Mouse (Mus musculus) heart, embryonic 12.5 days (tissue): Measurements from ENCODE around the gene Acox3. TPM values are rescaled to one million over a fixed set of nuclear protein-coding genes. Genes with fewer than 3 reads are reported as not detected.

Source experiments
- ATAC-seq: fragments of 200-750 bp; cut with Nextera tagmentation; 2 replicates; pipeline ENCODE4 v1.8.0; 2017; ENCODE audit warnings: moderate TSS enrichment, moderate library complexity; ENCODE audit not compliant: insufficient number of reproducible peaks, low FRiP score
- H3K27ac ChIP-seq: fragments of 300-500 bp; sonication (generic); 2 replicates; pipeline ENCODE4 v1.5.1; 2016; ENCODE audit warnings: mild to moderate bottlenecking, moderate library complexity; ENCODE audit not compliant: poor library complexity, severe bottlenecking
- H3K27me3 ChIP-seq: fragments of 300-500 bp; sonication (generic); replicated peaks from 2 replicates; pipeline ENCODE4 v1.6.1; 2016; ENCODE audit warnings: mild to moderate bottlenecking, moderate library complexity
- H3K36me3 ChIP-seq: fragments of 300-500 bp; sonication (generic); 2 replicates; pipeline ENCODE4 v1.6.1; 2016; ENCODE audit warnings: mild to moderate bottlenecking, moderate library complexity
- H3K4me1 ChIP-seq: fragments of 300-500 bp; sonication (generic); replicated peaks from 2 replicates; pipeline ENCODE4 v1.6.1; 2016; ENCODE audit warnings: mild to moderate bottlenecking
- H3K4me2 ChIP-seq: fragments of 300-500 bp; sonication (generic); 2 replicates; pipeline ENCODE4 v1.6.1; 2016; ENCODE audit warnings: mild to moderate bottlenecking, moderate library complexity
- H3K4me3 ChIP-seq: fragments of 300-500 bp; sonication (generic); 2 replicates; pipeline ENCODE4 v1.5.1; 2016; ENCODE audit warnings: mild to moderate bottlenecking
- H3K9ac ChIP-seq: fragments of 300-500 bp; sonication (generic); 2 replicates; pipeline ENCODE4 v1.6.1; 2016; ENCODE audit warnings: mild to moderate bottlenecking, moderate library complexity
- H3K9me3 ChIP-seq: fragments of 300-500 bp; sonication (generic); replicated peaks from 2 replicates; pipeline ENCODE4 v1.6.1; 2016; ENCODE audit warnings: mild to moderate bottlenecking, moderate library complexity
- WGBS: fragments of 180-500 bp; shearing (Covaris S2); methylation state at CpG from one replicate; pipeline ENCODE4 v1.1.7; 2016; 5-methylcytosine and 5-hydroxymethylcytosine counted together
- polyA plus RNA-seq: library from polyadenylated mRNA; unstranded; fragments of >200 nt; fragmentation: Nextera tagmentation; extraction: Ambion mirVana; gene quantifications from 2 replicates; pipeline ENCODE4 v1.2.1, GENCODE M21; 2016

The Acox3 gene
- polyA plus RNA-seq, 1 experiment from 2014 or later, result 12.4 TPM

DNA sequence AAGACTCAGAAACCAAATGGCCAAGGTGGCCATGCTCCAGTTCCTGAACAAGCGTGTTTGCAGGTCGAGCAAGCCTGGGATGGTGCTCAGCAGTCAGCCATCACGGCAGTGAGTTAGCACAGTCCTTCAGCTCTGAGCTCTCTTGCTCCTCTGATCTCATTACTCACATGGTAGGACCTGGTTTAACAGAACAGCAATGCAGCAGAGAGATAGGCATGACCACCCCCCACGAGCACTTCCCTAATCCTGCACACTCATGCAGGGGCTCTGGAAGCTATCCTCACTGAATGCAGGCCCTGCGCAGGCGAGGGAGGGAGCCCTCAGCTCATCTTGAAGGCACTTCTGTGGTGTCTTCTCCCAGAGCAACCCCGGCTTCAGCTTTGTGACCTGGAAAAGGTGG lies 26.4 kb upstream of the Acox3 start:
- 79% methylated on average over 7 of the region's 7 CpGs for WGBS
- Histone ChIP-seq H3K27me3 (no peaks in the 10 kb centered on the region), H3K4me3 (no peak overlapping the region), H3K9me3 (no peaks in the 10 kb centered on the region), H3K4me1 (peaks cover 32% of the 10 kb centered on the region), H3K27ac (no peak overlapping the region), H3K9ac (no peak overlapping the region), H3K4me2 (no peak overlapping the region), H3K36me3 (peaks cover 55% of the 10 kb centered on the region)
- no peak for ATAC-seq

DNA sequence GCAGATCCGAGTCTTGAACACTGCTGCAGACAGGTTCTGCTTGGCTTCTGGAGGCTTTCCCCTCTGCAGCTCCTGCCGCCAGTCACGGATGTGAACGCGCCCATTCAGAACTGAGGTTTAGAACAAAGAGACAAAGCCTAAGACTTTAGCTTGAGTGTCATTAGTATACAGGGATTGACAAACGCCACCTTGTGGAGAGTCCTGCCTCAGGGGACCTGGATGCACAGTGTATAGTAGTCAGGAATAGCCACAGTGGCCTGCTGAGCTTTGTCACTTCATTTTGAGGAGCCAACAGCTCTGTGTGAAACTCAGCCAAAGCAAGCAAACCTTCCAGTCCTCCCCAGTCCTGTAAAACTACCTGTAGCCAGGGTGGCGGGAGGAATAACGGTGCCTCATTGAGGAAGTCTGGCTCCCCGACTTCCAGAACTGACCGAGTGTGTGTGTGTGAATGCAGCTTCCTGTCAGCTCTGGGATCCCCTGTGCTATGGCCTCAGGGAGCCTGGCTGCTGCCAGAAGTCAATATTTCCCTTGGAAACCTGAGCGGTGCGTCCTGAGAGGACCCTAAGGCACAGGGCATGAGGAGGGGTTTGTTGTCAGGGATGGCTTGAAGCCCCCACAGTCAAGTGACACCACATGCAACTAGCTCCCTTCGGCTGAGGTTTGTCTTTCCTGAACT lies 24.8 kb upstream of the Acox3 start:
- Histone ChIP-seq H3K4me1 (peaks cover 45% of the 10 kb centered on the region), H3K27ac (peak overlapping the region; percentile 47; the same call in 1 of the 2 replicates), H3K4me3 (no peak overlapping the region), H3K9me3 (no peaks in the 10 kb centered on the region), H3K36me3 (peaks cover 72% of the 10 kb centered on the region), H3K4me2 (no peak overlapping the region), H3K9ac (no peak overlapping the region), H3K27me3 (no peaks in the 10 kb centered on the region)
- ATAC-seq, result no peak
- WGBS, result 73% methylated on average over 13 of the region's 13 CpGs

DNA sequence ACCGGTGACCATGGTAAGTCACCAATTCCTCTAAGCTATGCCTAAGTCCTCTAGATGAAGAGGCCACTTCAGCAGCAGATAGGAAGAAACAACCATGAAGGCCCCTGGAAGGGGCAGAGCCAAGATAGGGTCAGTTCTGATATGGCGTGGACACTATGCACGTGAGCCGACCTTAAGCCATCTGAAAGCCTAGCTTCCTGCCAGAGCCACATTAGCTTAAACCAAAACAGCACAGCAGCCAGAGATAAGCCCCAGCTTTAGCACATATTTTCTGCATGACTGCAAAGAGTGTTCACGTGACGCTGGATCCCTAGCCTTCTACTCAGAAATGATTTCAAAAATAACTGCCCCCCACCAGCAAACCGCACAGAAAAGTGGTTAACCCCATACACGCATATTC lies 23.4 kb upstream of the Acox3 start:
- Histone ChIP-seq H3K4me2 (peak overlapping the region; percentile 37), H3K4me3 (no peak overlapping the region), H3K27ac (peak overlapping the region; percentile 84), H3K27me3 (no peaks in the 10 kb centered on the region), H3K9ac (no peak overlapping the region), H3K36me3 (peaks cover 77% of the 10 kb centered on the region), H3K4me1 (peaks cover 46% of the 10 kb centered on the region), H3K9me3 (no peaks in the 10 kb centered on the region)
- WGBS, result 21% methylated on average over 8 of the region's 8 CpGs
- ATAC-seq, result peak; percentile 74

DNA sequence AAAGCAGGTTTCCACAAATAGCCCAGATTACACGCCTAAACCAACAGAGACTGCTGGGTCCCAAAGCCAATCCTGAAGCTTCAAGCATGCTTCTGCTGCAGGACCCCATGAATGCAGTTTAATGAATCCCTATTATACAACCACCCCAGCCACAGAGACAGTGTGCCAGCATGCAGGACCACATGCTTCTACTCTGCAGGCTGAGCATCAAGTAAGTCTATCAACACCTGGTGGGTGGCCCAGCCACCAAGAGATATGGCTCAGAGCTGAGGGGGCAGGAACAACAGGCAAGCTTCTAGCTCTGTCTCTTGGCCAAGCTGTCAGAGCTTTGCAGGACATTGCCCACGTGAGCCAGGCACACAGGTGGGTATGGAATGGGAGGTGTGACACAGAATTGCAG lies 20.2 kb upstream of the Acox3 start:
- no peak overlapping the region for H3K4me3 ChIP-seq
- no peak for ATAC-seq
- H3K9ac ChIP-seq, result no peak overlapping the region
- no peak overlapping the region for H3K4me2 ChIP-seq
- peaks cover 78% of the 10 kb centered on the region for H3K36me3 ChIP-seq
- H3K27me3 ChIP-seq, result no peaks in the 10 kb centered on the region
- peaks cover 43% of the 10 kb centered on the region for H3K4me1 ChIP-seq
- WGBS, result 67% methylated on average over 2 of the region's 2 CpGs
- H3K9me3 ChIP-seq, result no peaks in the 10 kb centered on the region
- H3K27ac ChIP-seq, result no peak overlapping the region

DNA sequence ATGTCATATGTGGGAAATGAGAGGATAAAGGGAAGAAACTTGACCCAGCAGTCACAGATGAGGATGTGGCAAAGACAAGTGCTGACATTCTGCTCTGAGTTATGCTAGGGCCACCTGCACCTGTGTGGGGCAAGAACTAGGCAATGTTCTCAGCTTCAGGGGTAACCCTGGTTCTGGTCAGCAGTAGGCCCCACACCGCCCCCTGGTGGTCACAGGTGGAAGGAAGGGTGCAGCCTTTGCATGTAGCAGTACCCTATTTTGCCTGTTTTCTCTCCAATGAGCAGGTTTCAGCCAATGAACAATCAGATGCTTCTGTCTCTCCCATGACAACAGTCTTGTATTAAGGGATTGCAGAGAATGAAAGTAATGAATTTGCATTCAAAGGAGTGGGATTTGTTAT lies 19.4 kb upstream of the Acox3 start:
- H3K4me2 ChIP-seq, result no peak overlapping the region
- H3K4me1 ChIP-seq, result peaks cover 34% of the 10 kb centered on the region
- H3K27me3 ChIP-seq, result no peaks in the 10 kb centered on the region
- 0 out of 2 replicates have a peak, but pooled peaks have one; percentile 17 for ATAC-seq
- H3K4me3 ChIP-seq, result no peak overlapping the region
- peaks cover 84% of the 10 kb centered on the region for H3K36me3 ChIP-seq
- no peaks in the 10 kb centered on the region for H3K9me3 ChIP-seq
- no peak overlapping the region for H3K9ac ChIP-seq
- H3K27ac ChIP-seq, result no peak overlapping the region
- 4% methylated on average over 1 of the region's 1 CpGs for WGBS

DNA sequence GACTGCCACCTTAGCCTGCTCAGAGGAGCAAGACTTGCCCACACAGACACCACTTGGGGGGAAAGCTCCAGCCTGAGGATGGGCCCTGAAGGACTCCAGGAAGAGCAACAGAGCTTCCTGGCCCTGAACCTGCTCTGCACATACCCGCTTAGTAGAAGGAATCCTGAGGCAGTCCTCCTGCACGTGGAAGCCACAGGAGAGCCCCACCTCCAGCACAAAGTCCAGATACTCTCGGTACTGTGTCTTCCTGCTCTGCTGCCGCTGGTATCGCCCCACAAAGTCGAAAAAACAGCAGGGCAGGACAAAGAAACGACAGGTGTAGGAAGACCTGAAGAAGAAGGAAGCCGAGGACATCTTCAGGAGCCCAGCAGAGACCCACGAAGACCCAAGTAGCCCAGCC lies 17.6 kb upstream of the Acox3 start:
- Histone ChIP-seq H3K9ac (no peak overlapping the region), H3K27me3 (no peaks in the 10 kb centered on the region), H3K4me3 (no peak overlapping the region), H3K27ac (no peak overlapping the region), H3K4me2 (no peak overlapping the region), H3K9me3 (no peaks in the 10 kb centered on the region), H3K4me1 (peaks cover 17% of the 10 kb centered on the region), H3K36me3 (peaks cover 97% of the 10 kb centered on the region)
- 83% methylated on average over 9 of the region's 9 CpGs for WGBS
- no peak for ATAC-seq

DNA sequence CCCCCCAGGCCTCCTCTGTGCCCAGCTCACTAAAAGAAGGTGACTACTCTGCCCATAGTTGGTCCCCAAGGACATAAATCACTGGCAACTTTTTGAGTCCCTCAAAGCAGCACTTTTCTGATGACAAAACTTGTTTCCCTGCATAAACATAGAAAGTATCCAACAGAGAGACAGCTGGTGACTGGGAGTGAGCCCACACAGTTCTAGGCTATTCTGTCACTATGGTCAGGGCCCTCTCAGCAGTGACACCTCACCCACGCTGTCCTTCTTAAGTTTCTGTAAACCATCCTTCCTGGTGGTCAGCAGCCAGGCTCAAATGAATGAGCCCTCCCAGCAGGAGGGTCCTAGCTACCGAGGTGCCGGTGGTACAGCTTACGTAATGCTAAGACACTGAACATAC lies 16.2 kb upstream of the Acox3 start:
- Histone ChIP-seq H3K27ac (no peak overlapping the region), H3K27me3 (no peaks in the 10 kb centered on the region), H3K9ac (no peak overlapping the region), H3K4me3 (no peak overlapping the region), H3K4me2 (no peak overlapping the region), H3K9me3 (no peaks in the 10 kb centered on the region), H3K36me3 (peaks cover 99% of the 10 kb centered on the region), H3K4me1 (peaks cover 14% of the 10 kb centered on the region)
- no peak for ATAC-seq
- 94% methylated on average over 4 of the region's 4 CpGs for WGBS

DNA sequence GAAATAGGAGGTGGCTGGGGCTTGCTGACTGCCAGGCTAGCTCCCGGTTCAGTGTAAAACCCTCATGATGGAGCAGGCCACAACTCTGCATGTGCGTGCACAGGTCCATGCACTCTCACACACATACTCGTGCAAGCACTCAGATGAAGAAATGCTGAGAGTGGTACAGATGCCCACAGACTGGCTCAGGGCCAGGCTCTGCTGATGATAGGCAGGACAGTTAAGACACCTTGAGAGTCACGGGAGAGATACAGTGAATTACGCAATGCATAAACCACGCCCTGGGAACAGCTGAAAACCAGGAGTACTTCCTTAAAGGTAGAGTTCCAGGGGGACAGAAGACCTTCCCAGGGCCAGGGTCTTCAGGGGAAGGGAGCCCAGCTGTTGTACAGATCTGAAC lies 11.3 kb upstream of the Acox3 start:
- no peak overlapping the region for H3K27ac ChIP-seq
- H3K9me3 ChIP-seq, result no peaks in the 10 kb centered on the region; the same call in 1 of the 2 replicates
- H3K27me3 ChIP-seq, result no peaks in the 10 kb centered on the region
- peaks cover 10% of the 10 kb centered on the region for H3K4me1 ChIP-seq
- H3K36me3 ChIP-seq, result peaks cover 70% of the 10 kb centered on the region
- no peak overlapping the region for H3K4me3 ChIP-seq
- ATAC-seq, result no peak
- H3K4me2 ChIP-seq, result no peak overlapping the region
- no peak overlapping the region for H3K9ac ChIP-seq
- WGBS, result 88% methylated on average over 6 of the region's 6 CpGs

DNA sequence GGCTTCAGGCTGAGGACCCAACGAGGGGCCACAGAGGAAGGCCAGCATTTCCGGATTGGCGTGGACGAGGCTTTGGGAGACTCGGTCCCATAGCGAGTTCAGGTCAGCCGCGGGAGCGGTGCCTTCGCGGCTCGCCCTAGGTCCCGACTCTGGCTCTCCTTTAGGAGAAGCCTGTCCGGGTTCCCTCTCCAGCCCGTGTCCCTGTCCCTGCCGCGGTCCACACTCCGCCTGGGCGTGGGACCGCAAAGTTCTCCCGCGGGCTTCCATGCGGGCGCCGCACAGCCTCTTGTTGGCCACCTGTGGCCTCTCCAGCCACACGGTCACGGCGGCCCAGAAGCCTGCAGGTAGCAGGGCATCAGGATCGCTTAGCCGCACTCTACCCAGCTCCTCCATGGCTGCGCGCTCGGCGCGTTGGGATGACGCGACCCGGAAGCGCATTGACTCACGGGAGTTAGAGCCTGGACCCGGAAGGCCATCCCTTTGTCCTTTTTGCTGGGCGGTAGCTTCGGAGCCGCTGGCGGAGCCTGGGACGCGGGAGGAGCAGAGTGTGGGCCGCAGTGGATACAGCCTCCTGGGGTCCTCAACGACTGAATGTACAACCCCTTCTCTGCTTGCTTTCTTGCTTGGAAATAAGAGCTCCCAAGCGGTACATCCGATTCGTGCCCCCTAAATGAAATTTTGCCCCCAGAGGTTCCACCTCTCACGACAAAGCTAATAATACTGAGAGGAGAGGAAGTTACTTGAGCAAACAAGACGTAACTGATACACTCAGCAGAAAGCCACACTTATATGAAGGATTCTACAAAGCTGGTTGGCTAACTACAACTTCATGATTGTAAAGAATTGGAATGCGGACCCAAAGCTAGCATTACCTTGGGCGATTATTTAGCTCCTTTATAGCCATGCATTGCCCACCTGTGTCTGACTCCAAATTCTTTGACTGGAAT lies 7.9 kb upstream of the Acox3 start, which contains the start of gene Trmt44:
Gene Trmt44 (minus strand): TSS at position 418 of the 947 bp plus-strand sequence.
- Histone ChIP-seq H3K4me2 (peak within 1 kb of the TSS; percentile 95), H3K9me3 (no peaks in the 10 kb centered on the region; the same call in 1 of the 2 replicates), H3K4me1 (peaks cover 10% of the 10 kb centered on the region), H3K27ac (peak within 1 kb of the TSS; percentile 79), H3K27me3 (no peaks in the 10 kb centered on the region; the same call in 1 of the 2 replicates), H3K36me3 (peaks cover 37% of the 10 kb centered on the region), H3K4me3 (peak within 1 kb of the TSS; percentile 82), H3K9ac (peak within 1 kb of the TSS; percentile 91)
- 3% methylated on average over 56 of the region's 56 CpGs for WGBS
- ATAC-seq, result peak; percentile 93

DNA sequence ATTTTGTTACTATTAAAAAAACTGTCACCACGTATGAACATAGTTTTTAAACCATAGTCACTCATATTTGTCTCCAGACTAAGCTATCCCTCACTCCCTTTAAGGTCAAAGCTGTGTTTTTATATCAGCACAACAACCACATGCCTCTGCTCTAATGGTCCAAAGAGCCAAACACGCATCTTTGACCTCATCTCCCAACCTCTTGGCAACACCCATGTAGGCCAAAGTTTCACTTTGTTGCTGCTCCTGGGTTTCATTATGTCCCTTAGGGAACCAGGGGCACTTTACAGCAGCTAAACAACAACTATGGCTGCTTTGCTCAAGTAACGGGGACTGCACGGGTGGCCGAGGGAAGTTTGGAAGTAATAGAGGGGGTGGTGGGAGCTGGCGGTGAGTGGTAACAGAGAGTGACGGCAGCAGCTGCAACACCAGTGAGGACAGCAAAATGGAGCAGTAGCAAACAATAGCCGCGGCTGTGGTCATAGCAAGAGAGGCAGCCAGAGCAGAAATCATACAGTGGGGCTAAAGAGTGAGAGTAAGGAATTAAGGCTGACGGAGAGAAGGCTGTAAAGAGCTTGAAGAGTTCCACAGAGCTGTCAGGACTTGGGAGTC lies 6.3 kb upstream of the Acox3 start:
- Histone ChIP-seq H3K4me3 (no peak overlapping the region), H3K4me2 (no peak overlapping the region), H3K9me3 (no peaks in the 10 kb centered on the region; the same call in 1 of the 2 replicates), H3K27me3 (peaks cover 5% of the 10 kb centered on the region; the same call in 1 of the 2 replicates), H3K4me1 (peaks cover 10% of the 10 kb centered on the region), H3K36me3 (peaks cover 21% of the 10 kb centered on the region), H3K27ac (no peak overlapping the region), H3K9ac (no peak overlapping the region)
- WGBS, result 88% methylated on average over 10 of the region's 10 CpGs
- no peak for ATAC-seq

DNA sequence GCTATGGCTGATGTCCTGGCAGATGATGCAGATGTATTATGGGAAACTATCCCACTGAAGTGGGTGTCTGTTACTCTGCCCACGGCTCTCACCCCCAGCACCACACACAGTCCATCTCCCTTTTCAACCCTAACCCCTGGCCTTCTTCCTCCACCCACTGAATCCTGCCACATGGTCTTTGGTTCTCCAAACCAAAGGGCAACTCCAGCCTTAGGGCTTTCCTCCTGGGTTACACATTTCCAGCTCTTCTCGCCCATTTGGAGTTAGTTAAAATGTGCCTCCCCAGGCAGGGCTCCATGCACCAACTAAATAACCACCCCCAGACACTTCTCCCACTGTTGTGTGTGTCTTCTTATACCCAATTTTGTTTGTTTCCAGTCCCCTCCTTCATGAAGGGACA lies 4.4 kb upstream of the Acox3 start:
- Histone ChIP-seq H3K36me3 (peaks cover 4% of the 10 kb centered on the region), H3K4me1 (peaks cover 16% of the 10 kb centered on the region), H3K9ac (no peak overlapping the region), H3K27me3 (peaks cover 5% of the 10 kb centered on the region; the same call in 1 of the 2 replicates), H3K27ac (no peak overlapping the region), H3K4me2 (no peak overlapping the region), H3K4me3 (no peak overlapping the region), H3K9me3 (no peaks in the 10 kb centered on the region; the same call in 1 of the 2 replicates)
- no peak for ATAC-seq
- 58% methylated on average over 2 of the region's 2 CpGs for WGBS
